Mouse (Mus musculus) CD4-positive, CD25-positive, alpha-beta regulatory T cell, adult 2 months (primary cell): ENCODE data around the gene Nagk.
A peak's percentile ranks its signal among the peaks of the same experiment; 100 is the strongest.
"Not testable (repeated sequence)": the region's sequence is repeated elsewhere in the genome, so short reads cannot be mapped to it uniquely, and the experiment has no call there.

Source experiments
- DNase-seq: peaks from one replicate; pipeline ENCODE4 v3.0.0-alpha.2; 2012; ENCODE audit warnings: low read depth, low spot score

Gene Nagk

GRCm38 (mm10) chr6:83815801-83816200 is 21.0 kb downstream of the Nagk start:
- no peak for DNase-seq

GRCm38 (mm10) chr6:83818996-83819395 is 24.2 kb downstream of the Nagk start:
- DNase-seq: no peak

GRCm38 (mm10) chr6:83820727-83821515 is 26.1 kb downstream of the Nagk start:
- DNase-seq: no peak

- no peak for DNase-seq
Observed at GRCm38 (mm10) chr6:83821856-83822255, 27.1 kb downstream of the Nagk start.

GRCm38 (mm10) chr6:83830941-83831605 is 36.3 kb downstream of the Nagk start:
- DNase-seq: peak; percentile 84

- DNase-seq: peak; percentile 99
Observed at GRCm38 (mm10) chr6:83831606-83832123, 36.9 kb downstream of the Nagk start, which contains the start of gene Paip2b. TSS of gene Paip2b (minus strand) at chr6:83831741.

- DNase-seq: not testable (repeated sequence)
Observed at GRCm38 (mm10) chr6:83832393-83832792, 37.6 kb downstream of the Nagk start.

- no peak for DNase-seq
Observed at GRCm38 (mm10) chr6:83836826-83837225, 42.0 kb downstream of the Nagk start.

GRCm38 (mm10) chr6:83838046-83838445 is 43.3 kb downstream of the Nagk start:
- no peak for DNase-seq

GRCm38 (mm10) chr6:83840086-83840485 is 45.3 kb downstream of the Nagk start:
- DNase-seq: no peak

GRCm38 (mm10) chr6:83844913-83845312 is 50.1 kb downstream of the Nagk start:
- no peak for DNase-seq

- DNase-seq: no peak
Observed at GRCm38 (mm10) chr6:83846141-83846540, 51.4 kb downstream of the Nagk start.

- DNase-seq: no peak
Observed at GRCm38 (mm10) chr6:83849446-83849845, 54.7 kb downstream of the Nagk start.
